Mouse (Mus musculus) liver, embryonic 16.5 days (tissue): ENCODE data around the gene Wdtc1. TPM values are rescaled to one million over a fixed set of nuclear protein-coding genes. Genes with fewer than 3 reads are reported as not detected.
A peak's percentile ranks its signal among the peaks of the same experiment; 100 is the strongest.

Experiments
- ATAC-seq: fragments of 200-750 bp; cut with Nextera tagmentation; 2 replicates; pipeline ENCODE4 v1.8.0; 2017; ENCODE audit warnings: low read depth, mild to moderate bottlenecking, moderate number of reproducible peaks, moderate library complexity
- H3K27ac ChIP-seq: fragments of 300-500 bp; sonication (generic); 2 replicates; pipeline ENCODE4 v1.5.1; 2014; ENCODE audit warnings: mild to moderate bottlenecking, low read length
- H3K27me3 ChIP-seq: fragments of 300-500 bp; sonication (generic); 2 replicates; pipeline ENCODE4 v1.6.1; 2014; ENCODE audit warnings: low read depth, low read length, mixed read lengths; ENCODE audit not compliant: control insufficient read depth, insufficient read depth
- H3K36me3 ChIP-seq: fragments of 300-500 bp; sonication (generic); 2 replicates; pipeline ENCODE4 v1.6.1; 2014; ENCODE audit warnings: mild to moderate bottlenecking; ENCODE audit not compliant: control insufficient read depth, insufficient read depth
- H3K4me1 ChIP-seq: fragments of 300-500 bp; sonication (generic); 2 replicates; pipeline ENCODE4 v1.6.1; 2014; ENCODE audit warnings: low read depth, low read length, mixed read lengths; ENCODE audit not compliant: control insufficient read depth
- H3K4me2 ChIP-seq: fragments of 300-500 bp; sonication (generic); 2 replicates; pipeline ENCODE4 v1.6.1; 2014; ENCODE audit warnings: low read depth, low read length, mixed read lengths
- H3K4me3 ChIP-seq: fragments of 300-500 bp; sonication (generic); 2 replicates; pipeline ENCODE4 v1.5.1; 2014; ENCODE audit warnings: low read depth, mild to moderate bottlenecking, low read length
- H3K9ac ChIP-seq: fragments of 300-500 bp; sonication (generic); 2 replicates; pipeline ENCODE4 v1.6.1; 2014; ENCODE audit warnings: low read depth, low read length
- H3K9me3 ChIP-seq: fragments of 300-500 bp; sonication (generic); replicated peaks from 2 replicates; pipeline ENCODE4 v1.6.1; 2016; ENCODE audit warnings: low read length; ENCODE audit not compliant: control insufficient read depth
- WGBS: fragments of 180-500 bp; shearing (Covaris S2); extraction: QIAGEN DNeasy Blood & Tissue Kit; methylation state at CpG from one replicate; pipeline ENCODE4 v1.1.7; 2014; ENCODE audit not compliant: insufficient replicate concordance; 5-methylcytosine and 5-hydroxymethylcytosine counted together
- polyA plus RNA-seq: library from polyadenylated mRNA; unstranded; fragments of >200 nt; fragmentation: Nextera tagmentation; extraction: Ambion mirVana; gene quantifications from 2 replicates; pipeline ENCODE4 v1.2.1, GENCODE M21; 2015

The Wdtc1 gene
- polyA plus RNA-seq, 1 experiment from 2014 or later, result 8.1 TPM

DNA sequence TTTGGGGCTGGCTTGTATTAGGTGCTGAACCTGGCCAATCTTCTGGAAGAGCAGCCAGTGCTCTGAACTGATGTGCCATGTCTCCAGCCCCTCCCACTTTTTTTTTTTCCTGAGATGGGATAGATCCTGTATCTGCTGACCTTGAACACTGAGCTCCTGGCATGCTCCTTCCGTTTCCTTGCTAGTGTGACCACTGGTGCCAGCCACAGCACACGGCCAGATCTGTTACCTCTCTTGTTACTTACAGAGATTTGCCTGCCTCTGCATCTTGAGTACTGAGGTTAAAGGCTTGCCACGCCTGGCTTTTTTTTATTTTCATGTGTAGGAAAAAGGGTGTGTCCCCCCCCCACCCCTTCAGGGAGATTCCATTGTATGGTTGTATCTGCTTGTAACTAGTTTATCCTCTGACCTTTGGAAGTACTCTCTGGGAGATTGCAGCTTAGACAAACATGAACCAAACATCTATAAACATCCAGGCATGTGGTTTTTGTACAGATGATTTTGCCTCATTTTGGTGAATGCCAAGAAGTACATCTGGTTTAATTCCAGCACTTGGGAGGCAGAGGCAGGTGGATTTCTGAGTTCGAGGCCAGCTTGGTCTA, 66.7 kb downstream of the Wdtc1 start:
- Histone ChIP-seq H3K4me2 (peak overlapping the region; percentile 44), H3K4me1 (peaks cover 53% of the 10 kb centered on the region), H3K4me3 (no peak overlapping the region), H3K27ac (peak overlapping the region; percentile 83), H3K9ac (no peak overlapping the region), H3K9me3 (no peaks in the 10 kb centered on the region), H3K27me3 (no peaks in the 10 kb centered on the region), H3K36me3 (no peaks in the 10 kb centered on the region)
- 45% methylated on average over 4 of the region's 4 CpGs for WGBS
- ATAC-seq, result no peak

DNA sequence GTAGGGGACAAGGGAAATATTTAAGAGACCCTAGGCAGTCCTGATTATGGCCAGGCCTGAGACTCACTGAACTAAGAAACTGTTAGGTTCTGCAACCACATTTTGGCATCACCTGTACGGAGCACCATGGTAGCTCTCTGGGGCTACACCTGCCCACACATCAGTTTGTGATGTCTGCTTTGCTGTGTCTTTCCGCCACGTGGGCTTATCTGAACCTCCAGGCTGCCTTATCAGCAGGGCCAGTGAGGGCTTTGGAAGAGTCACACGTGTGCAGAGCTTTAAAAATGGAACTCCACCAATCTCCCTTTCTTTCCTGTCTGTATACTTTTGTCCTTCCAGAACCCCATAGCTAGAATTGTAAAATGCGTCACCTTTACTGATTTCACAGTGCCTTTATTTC, 67.3 kb downstream of the Wdtc1 start:
- peaks cover 50% of the 10 kb centered on the region for H3K4me1 ChIP-seq
- no peaks in the 10 kb centered on the region for H3K36me3 ChIP-seq
- H3K4me2 ChIP-seq, result peak overlapping the region; percentile 44
- H3K9ac ChIP-seq, result peak overlapping the region; percentile 16; the same call in 1 of the 2 replicates
- H3K27ac ChIP-seq, result peak overlapping the region; percentile 83
- peak; percentile 92 for ATAC-seq
- WGBS, result 20% methylated on average over 5 of the region's 5 CpGs
- no peak overlapping the region for H3K4me3 ChIP-seq
- no peaks in the 10 kb centered on the region for H3K9me3 ChIP-seq
- no peaks in the 10 kb centered on the region for H3K27me3 ChIP-seq

DNA sequence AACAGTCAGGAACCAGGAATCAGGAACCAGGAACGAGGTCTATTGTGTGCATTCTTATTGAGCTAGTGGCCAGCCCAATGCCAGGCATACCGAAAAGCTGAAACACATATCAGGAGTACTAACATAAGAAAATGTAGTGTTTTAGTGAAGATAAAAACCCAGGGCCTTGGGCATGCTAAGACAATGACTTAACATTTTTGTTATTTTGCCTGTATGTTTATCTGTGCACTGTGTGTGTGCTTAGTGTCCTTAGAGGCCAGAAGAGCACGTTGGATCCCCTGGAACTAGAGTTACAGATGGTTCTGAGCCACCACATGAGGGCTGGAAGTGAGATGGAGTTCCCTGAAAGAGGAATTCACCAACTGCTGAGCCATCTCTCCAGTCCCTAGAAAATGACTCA, 68.0 kb downstream of the Wdtc1 start:
- 22% methylated on average over 3 of the region's 3 CpGs for WGBS
- no peak overlapping the region for H3K4me3 ChIP-seq
- no peaks in the 10 kb centered on the region for H3K9me3 ChIP-seq
- ATAC-seq, result peak; percentile 78
- H3K27ac ChIP-seq, result peak overlapping the region; percentile 83
- H3K27me3 ChIP-seq, result no peaks in the 10 kb centered on the region
- H3K4me1 ChIP-seq, result peaks cover 50% of the 10 kb centered on the region
- no peaks in the 10 kb centered on the region for H3K36me3 ChIP-seq
- H3K9ac ChIP-seq, result peak overlapping the region; percentile 5
- peak overlapping the region; percentile 44 for H3K4me2 ChIP-seq

DNA sequence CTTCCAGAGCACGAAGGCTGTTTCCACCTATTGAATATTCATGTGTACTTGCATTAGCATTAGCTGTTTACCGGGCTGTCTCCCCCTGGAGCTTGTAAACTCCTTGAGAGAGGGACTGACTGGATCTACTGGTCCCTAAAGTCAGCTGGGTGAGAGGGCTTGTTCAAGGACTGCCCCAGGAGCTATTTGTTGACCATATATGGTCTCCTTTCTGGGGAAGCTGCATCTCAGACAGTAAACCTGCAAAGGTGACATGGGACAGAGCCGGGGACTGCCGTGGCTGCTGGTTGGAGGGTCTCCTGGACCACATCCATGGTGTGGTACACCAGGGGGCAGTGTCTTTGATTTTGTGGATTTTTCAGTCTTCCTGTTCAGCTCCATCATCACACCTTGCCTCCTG, 70.6 kb downstream of the Wdtc1 start:
- no peak overlapping the region for H3K27ac ChIP-seq
- H3K4me2 ChIP-seq, result no peak overlapping the region
- H3K9me3 ChIP-seq, result no peaks in the 10 kb centered on the region
- 65% methylated on average over 4 of the region's 4 CpGs for WGBS
- H3K9ac ChIP-seq, result no peak overlapping the region
- peaks cover 54% of the 10 kb centered on the region for H3K4me1 ChIP-seq
- H3K36me3 ChIP-seq, result no peaks in the 10 kb centered on the region
- no peak overlapping the region for H3K4me3 ChIP-seq
- H3K27me3 ChIP-seq, result no peaks in the 10 kb centered on the region
- no peak for ATAC-seq

DNA sequence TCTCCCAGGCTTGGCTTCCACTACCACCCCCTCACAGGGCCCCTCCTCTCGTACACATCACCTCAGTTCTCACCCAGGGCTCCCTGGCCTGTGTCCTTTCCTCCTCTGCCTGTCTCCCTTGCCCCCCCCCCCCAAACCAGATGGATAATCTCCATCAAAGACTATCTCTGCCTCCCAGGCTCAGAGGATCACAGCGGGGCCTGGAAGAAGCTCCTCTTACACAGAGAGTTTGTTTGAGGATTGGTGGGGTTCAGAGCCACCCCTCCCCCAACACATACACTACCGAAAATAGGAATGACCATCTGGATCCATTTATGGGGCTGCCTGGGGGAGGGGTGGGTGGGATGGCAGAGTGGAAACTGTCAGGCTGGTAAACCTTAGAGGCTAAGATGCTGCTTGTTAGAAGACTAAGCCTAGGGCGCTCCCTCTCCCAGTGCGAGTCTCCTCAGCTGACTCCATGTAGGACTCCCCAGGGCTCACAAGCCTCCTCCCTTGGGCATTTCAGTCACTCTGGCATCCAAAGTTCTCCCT, 71.3 kb downstream of the Wdtc1 start:
- Histone ChIP-seq H3K9ac (no peak overlapping the region), H3K9me3 (no peaks in the 10 kb centered on the region), H3K27ac (no peak overlapping the region), H3K4me3 (no peak overlapping the region), H3K4me2 (no peak overlapping the region), H3K4me1 (peaks cover 48% of the 10 kb centered on the region), H3K27me3 (no peaks in the 10 kb centered on the region), H3K36me3 (no peaks in the 10 kb centered on the region)
- 45% methylated on average over 5 of the region's 5 CpGs for WGBS
- ATAC-seq, result no peak

DNA sequence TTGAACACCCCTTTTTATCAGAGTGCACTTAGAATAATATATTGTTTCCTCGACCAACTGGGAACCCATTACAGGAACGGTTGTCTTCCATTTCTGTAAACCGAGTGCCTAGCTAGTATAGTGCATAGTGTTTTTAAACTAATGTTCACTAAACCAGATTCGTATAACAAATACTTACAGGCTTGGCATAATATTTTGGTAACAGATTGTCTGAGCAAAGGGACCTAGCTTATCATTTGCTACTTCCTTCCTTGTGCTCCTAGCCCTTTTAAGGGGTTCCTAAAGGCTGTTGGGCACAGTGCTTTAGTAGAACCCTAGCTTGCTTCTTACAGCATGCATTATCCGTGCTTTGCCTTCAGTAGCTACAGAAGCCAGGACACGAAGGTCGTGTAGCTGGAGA, 71.8 kb downstream of the Wdtc1 start:
- ATAC-seq, result no peak
- H3K27ac ChIP-seq, result no peak overlapping the region
- no peak overlapping the region for H3K4me2 ChIP-seq
- no peak overlapping the region for H3K4me3 ChIP-seq
- no peaks in the 10 kb centered on the region for H3K36me3 ChIP-seq
- no peaks in the 10 kb centered on the region for H3K27me3 ChIP-seq
- no peak overlapping the region for H3K9ac ChIP-seq
- H3K4me1 ChIP-seq, result peaks cover 47% of the 10 kb centered on the region
- no peaks in the 10 kb centered on the region for H3K9me3 ChIP-seq
- 27% methylated on average over 7 of the region's 7 CpGs for WGBS

DNA sequence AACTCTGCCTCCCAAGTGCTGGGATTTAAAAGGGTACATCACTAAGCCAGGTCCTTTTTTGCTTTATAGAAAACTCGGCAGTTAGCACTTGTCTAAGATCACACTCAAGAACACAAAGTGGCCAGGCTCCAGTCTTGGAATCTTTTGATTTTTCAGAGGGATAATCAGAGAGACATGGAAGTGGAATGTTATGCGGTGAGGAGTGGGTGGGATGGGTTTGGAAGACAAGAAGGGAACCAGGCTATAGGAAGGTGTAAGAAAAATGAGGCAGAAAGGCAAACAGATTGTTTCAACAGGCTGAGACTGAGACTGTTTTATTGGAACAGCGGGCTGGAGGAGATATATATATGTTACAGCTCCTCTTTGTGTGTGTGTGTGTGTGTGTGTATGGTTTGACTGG, 74.8 kb downstream of the Wdtc1 start:
- Histone ChIP-seq H3K9me3 (no peaks in the 10 kb centered on the region), H3K4me2 (peak overlapping the region; percentile 73), H3K27me3 (no peaks in the 10 kb centered on the region), H3K9ac (no peak overlapping the region), H3K4me1 (peaks cover 32% of the 10 kb centered on the region), H3K36me3 (no peaks in the 10 kb centered on the region; the same call in 1 of the 2 replicates), H3K27ac (no peak overlapping the region; the same call in 1 of the 2 replicates), H3K4me3 (no peak overlapping the region)
- WGBS, result 76% methylated on average over 3 of the region's 3 CpGs
- ATAC-seq, result no peak

DNA sequence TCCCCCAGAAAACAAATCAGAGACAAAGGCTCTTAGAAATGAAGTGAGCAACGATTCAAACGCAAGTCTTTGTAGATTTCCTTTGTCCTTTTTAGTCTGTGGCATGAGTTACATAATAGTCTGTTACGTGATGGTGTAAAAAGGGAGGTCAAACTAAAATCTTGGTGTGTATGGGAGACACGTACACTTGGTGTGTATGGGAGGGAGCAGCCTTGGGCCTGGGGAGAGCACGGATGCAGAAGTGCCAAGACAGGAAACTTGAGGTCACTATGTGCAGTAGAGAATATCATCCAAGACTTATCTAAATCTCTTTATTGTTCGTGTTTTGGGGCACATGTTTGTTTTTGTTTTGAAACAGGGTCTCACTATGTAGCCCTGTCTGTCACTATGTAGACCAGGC, 75.2 kb downstream of the Wdtc1 start:
- H3K4me1 ChIP-seq, result peaks cover 29% of the 10 kb centered on the region
- H3K4me2 ChIP-seq, result peak overlapping the region; percentile 73
- no peak for ATAC-seq
- 11% methylated on average over 6 of the region's 6 CpGs for whole genome bisulfite sequencing
- H3K36me3 ChIP-seq, result no peaks in the 10 kb centered on the region; the same call in 1 of the 2 replicates
- no peaks in the 10 kb centered on the region for H3K27me3 ChIP-seq
- H3K9me3 ChIP-seq, result no peaks in the 10 kb centered on the region
- peak overlapping the region; percentile 92 for H3K27ac ChIP-seq
- H3K4me3 ChIP-seq, result peak overlapping the region; percentile 93
- peak overlapping the region; percentile 90 for H3K9ac ChIP-seq

DNA sequence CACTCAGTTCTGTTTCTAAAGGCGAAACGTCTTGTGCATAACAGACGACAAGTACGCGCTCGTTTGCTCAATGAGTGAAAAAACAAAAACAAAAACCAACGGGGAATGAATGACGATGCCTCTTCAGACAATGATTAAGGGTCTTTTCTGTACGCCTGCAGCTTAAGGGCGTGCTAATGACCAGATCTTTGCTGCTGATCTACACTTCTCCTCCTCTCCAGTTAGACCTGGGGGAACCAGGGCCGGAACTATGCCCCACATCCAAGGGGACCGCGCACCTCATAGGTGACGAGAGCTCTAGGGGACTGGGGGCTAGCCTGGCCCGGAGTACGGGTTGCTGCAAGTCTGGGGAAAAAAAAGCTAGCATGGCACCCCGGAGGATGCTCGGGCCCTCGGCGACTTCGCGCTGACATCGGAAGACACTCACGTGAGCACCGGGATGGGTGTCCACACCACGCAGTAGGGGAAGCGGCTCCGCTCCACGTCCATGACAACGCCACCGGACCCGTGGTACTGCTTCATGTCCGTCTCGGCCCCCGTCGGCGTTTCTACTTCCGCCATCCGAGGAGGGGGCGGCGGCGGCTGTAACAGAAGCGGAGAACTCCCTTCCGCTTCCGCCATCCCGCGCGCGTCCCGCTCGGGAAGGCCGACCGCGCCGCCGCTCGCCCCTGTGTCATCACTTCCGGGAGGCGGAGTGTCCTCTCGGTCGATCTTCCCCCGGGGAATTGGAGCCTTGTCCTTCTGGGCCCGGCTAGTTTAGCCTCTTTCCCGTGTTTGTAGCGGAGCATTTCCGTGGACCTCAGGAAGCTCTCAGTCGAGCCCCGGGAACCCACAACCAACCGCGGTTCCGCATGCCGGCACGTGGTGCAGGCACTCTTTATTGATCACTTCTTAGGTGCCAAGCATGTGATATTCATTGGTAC, 75.9 kb downstream of the Wdtc1 start, which contains the start of gene Tmem222:
Gene Tmem222, minus strand, starts transcription at position 689 of the 923 bp plus-strand sequence.
- Histone ChIP-seq H3K4me2 (peak within 1 kb of the TSS; percentile 73), H3K9me3 (no peaks in the 10 kb centered on the region), H3K36me3 (no peaks in the 10 kb centered on the region; the same call in 1 of the 2 replicates), H3K9ac (peak within 1 kb of the TSS; percentile 90), H3K4me3 (peak within 1 kb of the TSS; percentile 93), H3K27me3 (no peaks in the 10 kb centered on the region), H3K4me1 (peaks cover 28% of the 10 kb centered on the region), H3K27ac (peak within 1 kb of the TSS; percentile 92)
- WGBS, result under 1% methylated on average over 66 of the region's 73 CpGs
- peak; percentile 95 for ATAC-seq
